ENCODE assay signal across 35 mouse cellular contexts in the genomic region with DNA sequence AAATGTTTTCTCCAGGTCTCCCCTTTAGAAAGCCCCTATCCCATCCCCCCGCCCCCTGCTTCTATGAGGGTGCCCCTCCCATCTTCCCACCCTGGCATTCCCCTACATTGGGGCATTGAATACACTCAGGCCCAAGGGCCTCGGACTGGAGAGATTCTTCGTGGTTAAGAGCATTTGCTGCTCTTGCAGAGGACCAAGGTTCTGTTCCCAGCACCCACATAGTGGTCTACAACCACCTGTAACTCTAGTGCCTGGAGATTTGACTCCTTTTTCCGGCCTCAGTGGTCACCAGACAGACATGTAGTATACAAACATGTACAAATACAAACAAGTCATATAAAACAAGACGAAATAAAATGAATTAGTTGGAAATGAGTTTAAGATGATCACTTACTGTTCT.
"Had no signal": no experiment of that assay in that cellular context is flagged by ENCODE, and none has a peak within 500 bp of the region (broad histone marks: within the 10 kb centered on the region; RNA-seq: fewer than 3 reads in every experiment).

No protein-coding gene starts in this region.

- H3K36me3 ChIP-seq: heart, embryonic 15.5 days; hindbrain, embryonic 10.5 days; hindbrain, embryonic 12.5 days; hindbrain, embryonic 15.5 days; intestine, embryonic 15.5 days; kidney, embryonic 15.5 days had no signal

- H3K4me3 ChIP-seq: heart, embryonic 10.5 days; heart, embryonic 13.5 days; heart, embryonic 15.5 days; hindbrain, embryonic 10.5 days; hindbrain, embryonic 12.5 days; hindbrain, embryonic 13.5 days; hindbrain, embryonic 15.5 days; intestine, embryonic 15.5 days; kidney, embryonic 15.5 days; layer of hippocampus, adult 2 months; left cerebral cortex, adult 2 months had no signal

- H3K27me3 ChIP-seq: heart, embryonic 13.5 days; heart, embryonic 15.5 days; hindbrain, embryonic 12.5 days; hindbrain, embryonic 13.5 days; hindbrain, embryonic 15.5 days; intestine, embryonic 15.5 days had no signal

- H3K4me1 ChIP-seq: heart, embryonic 15.5 days; intestine, embryonic 15.5 days had no signal

- H3K9ac ChIP-seq: heart, embryonic 13.5 days; heart, embryonic 15.5 days; hindbrain, embryonic 12.5 days; hindbrain, embryonic 13.5 days; hindbrain, embryonic 14.5 days; hindbrain, embryonic 15.5 days; intestine, embryonic 15.5 days; kidney, embryonic 15.5 days had no signal

- H3K9me3 ChIP-seq: heart, embryonic 10.5 days; heart, embryonic 13.5 days; heart, embryonic 15.5 days; hindbrain, embryonic 12.5 days; hindbrain, embryonic 13.5 days; hindbrain, embryonic 15.5 days; intestine, embryonic 15.5 days; kidney, embryonic 15.5 days had no signal

- H3K4me2 ChIP-seq: heart, embryonic 11.5 days; heart, embryonic 13.5 days; heart, embryonic 15.5 days; hindbrain, embryonic 12.5 days; hindbrain, embryonic 13.5 days; hindbrain, embryonic 14.5 days; hindbrain, embryonic 15.5 days; intestine, embryonic 15.5 days; kidney, embryonic 15.5 days had no signal

- DNase-seq: heart, postnatal 10 days; heart, postnatal 14 days; heart, postnatal 36 days; heart, postnatal 4 days; kidney, adult 11 months; kidney, adult 18-20 months; kidney, adult 2 months; kidney, adult 8-10 months; kidney, adult 9 months; kidney, postnatal 10 days; kidney, postnatal 14 days; kidney, postnatal 25 days; kidney, postnatal 36 days; kidney, postnatal 4 days; layer of hippocampus, adult 9-11 months; layer of hippocampus, postnatal 36 days had no signal

- ATAC-seq: hindbrain, embryonic 16.5 days; hindbrain, postnatal 0 days; inflammation-experienced regulatory T-cells, adult 6 months; intestine, embryonic 15.5 days; intestine, embryonic 16.5 days; intestine, postnatal 0 days had no signal

- H3K27ac ChIP-seq: heart, embryonic 10.5 days; heart, embryonic 13.5 days; heart, embryonic 15.5 days; hindbrain, embryonic 10.5 days; hindbrain, embryonic 12.5 days; hindbrain, embryonic 13.5 days; hindbrain, embryonic 14.5 days; hindbrain, embryonic 15.5 days; hindbrain, postnatal 0 days; intestine, embryonic 15.5 days; kidney, embryonic 15.5 days; kidney, postnatal 0 days; layer of hippocampus, adult 2 months; left cerebral cortex, adult 2 months had no signal
